Mouse (Mus musculus): Measurements from ENCODE around the gene Tent4b. TPM values are rescaled to one million over a fixed set of nuclear protein-coding genes. Genes with fewer than 3 reads are reported as not detected.

Tent4b gene
- total RNA-seq, 2 experiments from 2014 or later = 12.8 to 13.3 TPM

DNA sequence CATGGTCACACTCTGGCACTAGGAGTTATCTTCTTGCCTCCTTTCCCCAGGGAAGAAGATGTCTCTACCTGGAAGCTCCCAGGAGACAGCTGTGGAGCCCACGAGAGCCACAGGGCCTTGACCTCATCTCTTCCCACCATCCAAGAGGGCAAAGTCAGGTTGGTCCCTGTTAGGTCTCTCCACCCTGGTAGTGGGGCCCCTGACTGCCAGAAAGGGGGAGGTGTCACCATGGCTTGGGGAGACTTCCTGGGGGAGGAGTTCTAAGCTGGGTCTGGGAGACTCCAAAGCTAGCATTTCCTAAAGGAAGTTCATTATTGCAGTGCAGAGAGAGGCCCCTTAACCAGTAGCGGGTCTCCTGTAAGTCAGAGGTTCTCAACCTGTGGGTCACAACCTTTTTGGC lies 96.0 kb downstream of the Tent4b start:
- no peak for DNase-seq
- intact Hi-C loops (cut with DNase I) = no loop called here

DNA sequence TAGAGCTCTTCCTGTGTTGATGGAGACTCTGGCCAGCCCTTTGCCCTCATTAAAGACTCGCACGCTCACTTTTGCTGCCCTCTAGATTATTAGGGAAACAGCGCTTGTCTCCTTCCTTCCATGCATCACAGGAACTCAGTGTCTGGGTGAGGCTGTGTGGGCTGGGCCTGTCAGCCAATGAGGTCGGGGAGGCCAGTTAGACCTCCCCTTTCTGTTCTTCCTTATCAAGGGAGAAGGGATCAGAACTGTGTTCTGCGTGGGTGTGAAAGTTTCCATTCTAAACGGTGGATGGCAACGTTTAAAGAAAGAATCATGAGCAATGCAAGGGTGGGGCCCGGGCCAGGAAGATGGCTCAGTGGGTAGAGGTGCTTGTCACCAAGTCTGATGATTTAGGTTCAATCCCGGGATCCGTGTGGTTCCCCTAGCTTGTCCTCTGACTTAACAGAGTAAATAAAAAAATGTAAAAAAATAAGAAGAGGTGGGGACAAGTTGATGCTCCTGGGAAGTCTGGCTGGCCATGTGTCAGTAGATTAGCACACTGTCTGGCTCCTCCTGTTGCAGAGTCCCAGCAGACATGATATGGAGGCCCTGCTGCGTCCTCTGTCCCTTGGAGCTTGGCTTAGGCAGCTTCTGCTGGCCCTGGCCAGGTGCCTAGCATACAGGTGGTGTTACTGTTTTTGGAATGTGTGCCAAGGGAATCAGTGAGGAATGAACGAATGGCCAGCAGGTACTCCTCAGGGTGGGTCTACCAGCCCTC lies 99.1 kb downstream of the Tent4b start:
- no peak for DNase-seq
- intact Hi-C loops (cut with DNase I) = no loop called here

DNA sequence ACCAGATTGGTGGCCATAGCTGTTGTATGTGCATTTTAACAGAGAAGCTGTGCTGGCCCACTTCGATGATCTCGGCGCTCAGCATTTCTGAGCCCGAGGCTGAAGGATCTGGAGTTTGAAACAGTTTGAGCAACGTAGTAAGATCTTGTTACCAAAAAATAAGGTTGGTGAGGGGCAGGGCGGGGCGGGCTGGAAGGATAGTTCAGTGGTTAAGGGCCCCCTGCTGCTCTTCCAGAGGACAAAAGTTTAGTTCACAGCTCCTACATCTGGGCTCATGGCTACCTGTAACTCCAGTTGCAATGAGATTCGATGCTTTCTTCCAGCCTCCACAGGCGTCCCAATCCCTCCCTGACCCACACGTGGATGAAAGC lies 99.7 kb downstream of the Tent4b start:
- intact Hi-C loops (cut with DNase I) = no loop called here

DNA sequence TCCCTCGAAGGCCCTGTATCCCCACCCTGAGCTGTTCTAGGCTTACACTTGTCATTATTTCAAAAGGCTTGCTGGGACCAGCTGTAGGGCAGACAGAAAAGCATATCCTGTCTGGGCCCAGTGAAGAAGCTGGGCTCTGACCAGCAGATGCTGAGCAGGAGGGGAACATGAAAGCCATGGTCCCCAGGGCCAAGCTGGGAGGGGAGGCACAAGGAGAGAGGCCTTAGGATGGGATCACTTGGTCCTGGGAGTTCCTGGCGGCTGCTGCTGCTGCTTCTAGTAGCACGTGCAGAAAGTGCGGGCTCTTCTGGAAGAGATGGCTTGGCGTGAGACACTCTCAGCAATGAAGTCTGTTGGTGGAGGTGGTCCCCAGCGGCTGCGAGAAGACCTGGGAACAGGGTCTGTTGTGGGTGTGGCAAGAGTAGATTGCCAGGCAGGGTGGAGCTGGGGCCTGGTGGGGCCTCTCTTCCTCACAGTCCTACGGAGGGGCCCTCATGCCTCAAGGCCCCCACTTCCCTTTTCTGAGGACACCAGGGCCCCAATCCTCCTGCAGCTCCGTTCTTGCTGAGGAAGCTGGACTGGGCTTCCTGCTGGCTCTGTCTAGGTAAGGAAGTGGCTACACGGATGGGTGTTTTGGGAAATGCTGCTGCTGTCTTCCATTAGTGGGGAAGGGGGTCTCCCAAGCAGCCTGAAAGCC lies 101.0 kb downstream of the Tent4b start:
- DNase-seq = no peak
- intact Hi-C loops (cut with DNase I) = no loop called here

More for the DNA sequence above, 99.7 kb downstream of the Tent4b start:
- DNase-seq = no peak

DNA sequence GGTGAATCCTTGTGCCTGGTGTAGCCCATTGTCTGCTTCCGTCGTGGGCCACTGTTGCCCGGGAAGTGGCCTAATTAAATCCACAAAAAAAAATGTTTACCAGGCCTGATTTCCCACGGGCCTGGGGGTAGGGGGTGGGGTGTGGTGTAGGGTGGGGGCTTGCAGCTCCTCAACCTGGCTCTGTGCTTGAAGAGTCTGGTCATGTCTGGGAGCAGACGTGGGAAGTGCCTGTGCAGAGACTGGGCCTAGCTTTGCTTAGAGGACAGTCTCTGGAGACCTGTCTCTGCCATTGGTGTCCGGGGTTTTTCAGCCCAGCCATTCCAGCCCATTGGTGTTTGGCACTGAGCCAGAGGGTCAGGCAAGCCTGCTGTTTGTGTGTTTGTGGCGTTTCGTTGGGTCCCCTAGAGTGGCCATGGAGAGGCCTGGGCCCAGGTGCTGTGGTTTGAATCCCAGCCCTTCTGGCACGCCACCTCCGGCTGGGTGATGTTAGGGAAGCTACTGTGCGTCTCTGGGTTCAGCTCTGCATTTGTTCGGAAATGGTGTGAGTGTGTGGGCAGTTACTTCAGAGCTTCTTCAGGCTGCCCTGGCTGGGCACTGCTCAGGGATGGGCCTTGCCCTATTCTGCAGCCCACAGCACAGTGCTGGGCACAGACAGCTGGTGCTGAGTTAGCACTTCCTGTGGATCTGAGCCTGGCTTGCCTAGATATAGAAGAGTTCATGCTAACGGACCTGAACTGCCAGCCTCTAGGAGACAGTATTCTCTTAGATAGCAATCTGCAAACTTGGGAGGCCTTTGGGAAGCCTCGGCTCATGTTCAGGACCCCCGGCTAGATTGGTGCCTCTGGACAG lies 102.8 kb downstream of the Tent4b start:
- DNase-seq = no peak
- intact Hi-C loops (cut with DNase I) = no loop called here

DNA sequence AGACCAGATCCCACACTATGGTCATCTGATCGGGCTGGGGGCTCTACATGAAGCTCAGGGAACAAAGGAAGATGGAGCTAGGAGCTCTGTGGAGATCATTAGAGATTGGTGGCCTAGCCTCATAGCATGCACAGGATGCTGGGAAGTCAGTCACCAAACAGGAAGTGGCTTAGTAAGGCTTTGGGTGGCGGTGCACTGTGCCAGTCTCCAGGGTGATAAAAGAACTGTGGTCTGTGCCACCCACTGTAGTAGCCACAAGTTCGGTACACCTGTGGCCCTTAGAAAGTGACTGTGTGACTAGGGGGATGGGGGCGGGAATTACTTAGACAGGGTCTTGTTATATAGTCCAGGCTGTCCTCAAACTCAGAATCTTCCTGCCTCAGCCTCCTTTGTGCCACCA lies 106.8 kb downstream of the Tent4b start:
- intact Hi-C loops (cut with DNase I) = no loop called here
- DNase-seq = peak in 1 of 2 experiments; percentile 1

DNA sequence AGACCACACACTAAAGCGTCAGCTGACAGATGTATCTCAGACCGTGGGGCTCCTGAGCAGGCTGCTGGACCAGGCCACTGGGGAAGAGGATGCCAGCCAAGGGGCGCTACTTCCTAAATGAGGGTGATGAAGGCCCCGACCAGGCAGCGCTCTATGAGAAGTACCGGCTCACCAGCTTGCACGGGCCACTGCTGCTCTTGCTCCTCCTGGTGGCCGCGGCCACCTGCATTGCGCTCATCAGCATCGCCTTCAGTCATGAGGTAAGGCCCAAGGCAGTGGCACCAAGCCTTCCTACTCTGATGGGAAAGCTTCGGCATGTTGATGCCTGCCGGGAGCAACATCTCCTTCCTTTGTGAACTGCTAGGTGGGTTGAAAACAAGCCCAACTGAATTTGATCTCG lies 107.5 kb downstream of the Tent4b start:
- intact Hi-C loops (cut with DNase I) = no loop called here
- peak in 1 of 2 experiments; percentile 12 for DNase-seq

DNA sequence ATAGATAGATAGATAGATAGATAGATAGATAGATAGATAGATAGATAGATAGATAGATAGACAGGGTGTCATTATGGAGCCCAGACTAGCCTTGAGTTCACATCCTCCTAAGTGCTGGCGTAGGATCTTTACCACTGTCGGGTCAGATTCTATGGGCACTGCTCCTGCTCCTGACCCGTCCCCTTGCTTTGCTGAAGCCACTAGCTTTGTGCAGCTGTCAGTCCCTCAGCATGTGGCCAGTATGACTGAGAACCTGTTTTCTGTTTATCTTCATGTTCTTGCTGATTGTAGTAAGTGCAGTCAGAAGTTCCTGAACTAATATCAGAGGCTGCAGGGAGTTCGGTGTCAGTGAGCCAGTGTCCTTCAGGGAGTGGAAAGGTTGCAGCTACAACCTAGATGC lies 108.7 kb downstream of the Tent4b start:
- intact Hi-C loops (cut with DNase I) = no loop called here
- DNase-seq = no peak

Other genes starting within 250 kb of the Tent4b start
- 10 to 100 TPM; 11.5 to 19.6 TPM for gene Zfp423, start 239.6 kb upstream of the Tent4b start, total RNA-seq (2021)
- gene Cnep1r1, start 80.4 kb upstream of the Tent4b start, total RNA-seq (2021) = 10 to 100 TPM; 28.3 to 31.7 TPM
- gene Heatr3, start 61.4 kb upstream of the Tent4b start, total RNA-seq (2021) = 10 to 100 TPM; 24.0 to 30.1 TPM
- gene Adcy7, start 73.2 kb downstream of the Tent4b start, total RNA-seq (2021) = 1 to 10 TPM; 4.9 to 5.2 TPM
- 10 to 100 TPM; 61.0 to 65.3 TPM for gene Brd7, start 163.0 kb downstream of the Tent4b start, total RNA-seq (2021)